Mouse (Mus musculus): ENCODE measurements around the gene Map1a.
A peak's percentile ranks its signal among the peaks of the same experiment; 100 is the strongest.

The Map1a gene

GRCm38 (mm10) chr2:121316278-121316677 lies 26.9 kb downstream of the Map1a start:
- DNase-seq = no peak

- no peak for DNase-seq
Measured at GRCm38 (mm10) chr2:121323041-121323440, 33.6 kb downstream of the Map1a start.

- no peak for DNase-seq
Measured at GRCm38 (mm10) chr2:121323693-121324470, 34.5 kb downstream of the Map1a start.

DNA sequence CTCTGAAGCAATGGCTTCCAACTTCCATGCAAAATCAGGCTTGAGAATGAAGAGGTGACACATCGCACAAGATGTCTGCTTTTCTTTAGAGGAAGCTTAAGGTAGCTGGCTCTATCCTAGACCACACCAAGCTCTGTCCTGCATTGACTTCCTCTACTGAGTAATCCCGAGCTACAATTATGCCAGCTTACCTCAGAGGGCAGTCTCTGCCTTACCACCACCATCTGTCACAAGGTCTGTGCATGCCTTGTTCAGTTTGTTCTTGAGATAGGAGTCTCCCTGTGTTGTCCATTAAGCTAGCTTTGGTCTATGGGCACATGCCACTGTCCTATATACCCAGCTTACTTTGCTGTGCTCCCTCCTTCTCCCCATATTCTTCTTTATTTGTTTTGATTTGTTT lies 40.1 kb downstream of the Map1a start:
- DNase-seq = no peak

DNA sequence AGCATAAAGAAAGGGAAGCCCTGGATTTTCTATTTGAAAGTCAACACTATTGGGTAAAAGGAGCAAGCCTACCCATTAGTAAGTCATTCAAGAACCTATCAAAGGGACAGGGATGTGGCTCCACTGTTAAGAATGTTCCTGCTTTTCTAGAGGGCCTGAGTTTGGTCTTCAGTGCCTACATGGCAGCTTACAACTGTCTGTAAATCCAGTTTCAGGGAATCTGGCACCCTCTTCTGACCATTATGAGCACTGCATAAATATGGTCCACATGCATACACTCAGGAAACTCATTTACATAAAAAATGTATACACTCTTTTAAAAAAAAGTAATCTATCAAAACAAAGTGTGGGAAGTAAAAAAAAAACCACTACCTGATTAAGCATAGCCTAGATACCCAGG lies 49.7 kb downstream of the Map1a start:
- DNase-seq = peak; percentile 20

DNA sequence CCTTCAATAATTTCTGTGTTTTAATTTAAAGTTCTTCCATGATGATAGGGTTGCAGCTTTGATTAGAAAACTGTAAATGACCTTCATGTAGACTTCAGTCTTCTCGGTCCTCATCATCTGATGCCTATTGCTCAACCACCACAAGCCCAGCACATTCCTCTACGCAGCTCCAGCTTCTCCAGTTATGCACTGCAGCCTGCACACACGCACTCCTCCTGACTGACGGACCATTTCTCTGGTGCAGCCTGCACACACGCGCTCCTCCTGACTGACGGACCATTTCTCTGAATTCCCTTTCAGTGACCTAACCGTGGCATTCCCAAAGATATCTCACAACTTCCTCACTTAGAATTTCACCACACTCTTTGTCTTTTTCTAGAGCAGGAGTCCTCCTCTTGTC lies 63.8 kb downstream of the Map1a start:
- no peak for DNase-seq

DNA sequence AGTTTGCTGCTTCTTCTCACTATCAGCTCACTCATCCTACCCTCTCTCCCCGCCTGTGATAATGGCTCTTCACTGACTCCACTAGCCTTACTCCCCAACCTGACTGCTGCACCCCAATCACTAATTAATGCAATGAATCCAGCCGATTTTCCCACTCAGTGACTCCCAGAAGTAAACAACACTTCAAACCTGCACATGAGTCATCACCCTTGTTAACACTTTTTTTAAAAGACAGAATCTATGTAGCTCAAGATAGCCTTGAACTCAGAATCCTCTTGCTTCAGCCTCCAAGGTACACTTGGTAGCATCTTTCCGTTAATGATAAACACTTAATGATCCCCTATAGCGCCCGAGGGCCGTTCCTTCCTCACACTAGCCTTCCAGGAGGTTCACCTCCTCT lies 65.0 kb downstream of the Map1a start:
- no peak for DNase-seq

DNA sequence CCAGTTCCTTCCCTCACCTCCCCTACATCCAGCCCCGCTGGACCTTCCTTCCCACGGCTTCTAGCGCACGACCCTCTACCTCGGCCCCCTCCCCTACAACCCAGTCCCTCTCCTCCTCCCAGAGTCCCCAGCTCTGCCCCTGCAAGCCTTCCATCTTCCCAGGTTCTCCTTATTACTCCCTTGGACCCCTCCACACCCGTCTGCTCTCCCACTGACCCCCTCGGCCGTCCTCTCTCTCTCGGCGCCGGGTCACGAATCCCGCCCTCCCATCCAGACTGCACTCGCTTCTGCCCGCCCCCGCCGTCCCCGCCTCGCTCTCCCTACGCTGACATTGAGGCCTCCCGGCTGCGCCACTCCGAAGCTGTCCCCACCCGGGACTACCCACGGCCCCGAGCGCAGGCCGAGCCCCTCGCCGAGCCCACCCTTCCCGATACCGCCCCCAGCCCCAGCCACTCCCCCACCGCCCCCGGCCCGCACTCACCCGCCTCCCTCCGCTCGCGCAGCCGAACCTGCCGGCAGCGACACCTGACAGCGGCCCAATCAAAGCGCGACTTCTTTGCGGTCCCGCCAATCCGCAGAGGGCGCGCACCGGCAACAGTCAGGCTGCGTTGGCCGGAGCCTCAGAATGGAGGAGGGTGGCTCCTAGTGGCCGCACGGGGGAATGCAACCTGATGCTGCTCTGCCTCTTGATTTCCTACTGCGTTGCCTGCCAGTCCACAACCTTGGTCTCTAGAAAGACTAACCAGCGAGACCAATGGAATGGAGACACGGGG lies 65.6 kb downstream of the Map1a start, which contains the start of gene Ppip5k1:
TSS of gene Ppip5k1 (minus strand) at position 577 of the 773 bp plus-strand sequence.
- DNase-seq = peak; percentile 97

- DNase-seq = no peak
Measured at GRCm38 (mm10) chr2:121357494-121357893, 68.1 kb downstream of the Map1a start, which contains the start of gene Ckmt1. Gene Ckmt1 (plus strand): TSS chr2:121357714.

DNA sequence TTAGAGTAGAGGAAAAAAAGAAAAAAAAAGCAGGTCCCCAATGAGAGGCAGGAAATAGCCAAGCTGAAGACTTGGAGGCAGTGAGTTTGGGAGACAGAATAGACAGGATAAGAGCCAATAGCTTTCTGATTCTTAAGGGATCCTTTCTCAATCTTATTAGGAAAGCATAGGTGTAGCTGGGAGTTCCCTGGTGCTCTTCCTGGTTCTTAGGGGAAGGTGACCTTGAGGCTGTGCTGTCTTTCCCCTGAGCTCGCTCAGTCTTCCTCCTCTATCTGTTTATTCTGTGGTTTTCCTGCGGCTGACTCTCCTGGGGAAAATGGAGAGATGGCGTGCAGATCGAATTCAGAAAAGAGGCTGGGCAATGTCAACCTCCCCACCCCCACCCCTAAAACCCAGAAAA lies 68.6 kb downstream of the Map1a start:
- no peak for DNase-seq

DNA sequence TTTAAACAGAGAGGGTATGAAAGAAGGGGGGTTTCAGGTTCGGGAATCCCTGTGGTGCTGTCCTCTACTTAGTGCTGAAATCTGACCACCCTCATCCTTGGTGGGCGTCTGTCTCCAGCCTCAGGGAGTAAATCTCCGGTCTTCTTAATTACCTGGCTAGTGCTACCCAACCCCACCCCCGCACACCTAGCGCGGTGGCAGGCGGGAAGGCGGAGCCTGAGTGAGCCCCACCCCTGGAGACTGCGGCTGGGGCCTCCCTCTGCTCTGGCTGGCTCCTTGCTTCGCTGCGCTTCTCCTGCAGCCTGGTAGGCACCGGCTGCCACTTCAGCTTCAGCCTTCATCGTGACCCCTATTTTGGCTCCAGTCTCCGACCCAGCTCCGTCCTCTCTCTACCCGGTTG lies 69.0 kb downstream of the Map1a start:
- DNase-seq = peak; percentile 63

DNA sequence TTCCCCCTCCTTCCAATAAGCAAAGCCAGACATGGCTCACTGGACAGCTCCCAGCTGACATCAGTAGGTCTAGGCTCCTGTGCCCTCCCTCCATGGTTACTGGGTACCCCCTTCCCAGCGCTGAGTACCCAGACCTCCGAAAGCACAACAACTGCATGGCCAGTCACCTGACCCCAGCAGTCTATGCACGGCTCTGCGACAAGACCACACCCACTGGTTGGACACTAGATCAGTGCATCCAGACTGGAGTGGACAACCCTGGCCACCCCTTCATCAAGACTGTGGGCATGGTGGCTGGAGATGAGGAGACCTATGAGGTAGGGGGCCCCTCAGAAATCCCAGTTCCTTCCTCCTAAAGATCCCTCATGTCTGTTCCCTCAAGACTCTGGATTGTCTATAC lies 70.1 kb downstream of the Map1a start:
- DNase-seq = no peak

All from thymus, postnatal 4 days (tissue).